Mouse (Mus musculus): ENCODE results near the gene Tesk1. TPM values are rescaled to one million over a fixed set of nuclear protein-coding genes. Genes with fewer than 3 reads are reported as not detected.

Tesk1 gene
- total RNA-seq (2015; ENCODE audit: low replicate concordance) (0.84 and 2.5 TPM in 2 replicates), total RNA-seq (2017; ENCODE audit: low replicate concordance) (0.23 and 0.77 TPM in 2 replicates)

DNA sequence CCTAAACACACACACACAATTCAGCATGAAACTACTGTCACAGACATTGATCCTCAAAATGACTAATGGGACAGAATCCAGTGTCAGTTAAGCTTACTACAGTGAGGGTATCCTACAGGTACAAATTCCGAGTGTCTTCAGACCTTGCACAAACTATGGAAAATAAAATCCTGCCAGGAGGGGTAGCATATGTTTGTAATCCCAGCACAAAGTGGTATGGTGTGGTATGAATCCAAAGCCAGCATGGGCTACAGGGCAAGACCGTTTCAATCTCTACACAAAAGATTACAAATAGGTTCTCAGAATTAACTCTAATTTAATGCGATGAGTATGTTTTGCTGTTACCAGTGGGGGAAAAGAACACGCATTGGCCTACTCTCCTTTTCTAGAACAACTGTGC, at the start of gene Tesk1:
Gene Tesk1 (plus strand): TSS at position 301 of the 400 bp plus-strand sequence.
- ATAC-seq (replicated peaks; ENCODE audit: low FRiP score, poor library complexity, severe bottlenecking): no peak

GRCm38 (mm10) chr4:43394345-43394891, 47.3 kb upstream of the Tesk1 start:
- ATAC-seq (replicated peaks; ENCODE audit: low FRiP score, poor library complexity, severe bottlenecking): no peak

GRCm38 (mm10) chr4:43395147-43395546, 46.6 kb upstream of the Tesk1 start:
- no peak for ATAC-seq (replicated peaks; ENCODE audit: low FRiP score, poor library complexity, severe bottlenecking)

DNA sequence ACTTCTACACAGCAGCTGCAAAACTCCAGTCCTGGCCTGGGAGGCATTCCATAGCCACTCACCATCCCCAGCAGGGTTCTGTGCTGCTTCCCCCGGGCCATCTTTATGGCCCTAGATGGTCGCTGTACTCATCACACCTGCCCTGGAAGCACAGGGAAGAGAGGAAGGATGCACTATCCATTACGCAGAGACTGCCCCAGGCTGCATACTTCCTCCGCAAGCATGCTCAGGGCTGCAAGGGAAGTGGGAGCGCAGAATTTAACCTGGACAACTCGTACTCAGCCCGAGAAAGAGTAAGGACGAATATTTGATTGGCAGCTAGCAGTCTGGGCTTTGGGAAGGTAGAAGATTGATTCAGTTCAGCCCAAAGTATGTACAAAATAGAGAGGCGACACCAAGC, 45.9 kb upstream of the Tesk1 start:
- ATAC-seq (replicated peaks; ENCODE audit: low FRiP score, poor library complexity, severe bottlenecking): no peak

DNA sequence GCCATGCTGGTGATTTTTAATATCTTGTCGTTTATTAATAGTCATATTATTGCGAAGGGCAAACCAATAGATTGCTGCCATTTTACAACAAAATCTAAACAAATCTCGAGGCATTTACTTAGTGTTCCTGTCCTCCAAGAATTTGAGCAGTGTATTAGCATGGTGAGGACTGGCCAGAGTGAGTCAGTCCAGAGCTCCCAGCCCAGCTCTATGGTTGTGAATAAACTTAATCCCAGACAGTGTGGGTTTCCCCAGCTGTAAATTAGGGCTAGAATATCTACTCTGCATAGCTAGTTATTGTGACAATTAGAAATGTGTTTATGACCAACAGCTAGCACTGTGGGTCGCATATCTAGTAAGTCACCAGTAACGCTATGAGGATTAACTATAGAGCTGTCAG, 45.4 kb upstream of the Tesk1 start:
- ATAC-seq (replicated peaks; ENCODE audit: low FRiP score, poor library complexity, severe bottlenecking): no peak

DNA sequence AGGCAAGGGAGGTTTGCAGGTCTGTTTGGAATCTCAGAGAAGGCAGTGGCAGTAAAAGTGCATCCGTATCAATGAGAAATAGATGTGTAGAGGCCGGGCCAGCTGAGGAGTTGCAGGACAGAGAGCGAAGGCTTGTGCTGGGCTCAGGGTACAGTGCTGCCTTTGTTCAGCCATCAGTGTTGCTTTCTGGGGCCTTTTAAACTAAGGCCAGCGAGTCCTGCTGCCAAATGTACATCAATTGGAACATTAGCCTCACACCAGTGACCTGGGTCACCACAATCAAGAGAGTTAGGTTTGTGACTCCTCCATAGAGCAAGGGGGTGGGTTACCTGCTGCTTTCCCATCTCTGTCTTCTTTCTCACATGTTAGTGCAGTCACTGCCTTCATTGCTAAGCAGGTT, 43.7 kb upstream of the Tesk1 start:
- ATAC-seq (replicated peaks; ENCODE audit: low FRiP score, poor library complexity, severe bottlenecking): no peak

DNA sequence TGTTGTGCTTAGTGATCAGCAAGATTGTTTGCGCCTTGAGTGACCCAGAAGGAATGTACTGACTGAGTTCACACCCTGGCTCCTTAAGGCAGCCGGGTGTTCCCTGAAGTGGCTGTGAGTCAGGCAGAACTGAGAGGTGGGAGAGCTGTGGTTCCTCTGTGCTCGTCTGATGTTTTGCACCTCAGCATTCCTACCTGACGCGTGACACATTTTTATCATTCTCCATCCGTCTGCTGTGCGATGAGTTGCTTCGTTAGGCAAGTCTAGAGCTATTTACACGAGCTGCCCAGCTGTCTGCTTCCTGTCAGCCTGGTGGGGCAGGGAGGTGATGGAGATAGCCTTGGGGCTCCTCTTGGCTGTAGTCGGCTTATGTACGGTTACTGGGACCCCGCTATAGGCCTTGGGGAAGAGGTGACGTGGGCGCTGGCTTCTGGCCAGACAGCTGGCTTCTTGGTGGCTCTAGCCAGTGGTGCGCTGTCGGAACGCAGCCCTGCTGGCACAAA, 42.9 kb upstream of the Tesk1 start:
- ATAC-seq (replicated peaks; ENCODE audit: low FRiP score, poor library complexity, severe bottlenecking): no peak

DNA sequence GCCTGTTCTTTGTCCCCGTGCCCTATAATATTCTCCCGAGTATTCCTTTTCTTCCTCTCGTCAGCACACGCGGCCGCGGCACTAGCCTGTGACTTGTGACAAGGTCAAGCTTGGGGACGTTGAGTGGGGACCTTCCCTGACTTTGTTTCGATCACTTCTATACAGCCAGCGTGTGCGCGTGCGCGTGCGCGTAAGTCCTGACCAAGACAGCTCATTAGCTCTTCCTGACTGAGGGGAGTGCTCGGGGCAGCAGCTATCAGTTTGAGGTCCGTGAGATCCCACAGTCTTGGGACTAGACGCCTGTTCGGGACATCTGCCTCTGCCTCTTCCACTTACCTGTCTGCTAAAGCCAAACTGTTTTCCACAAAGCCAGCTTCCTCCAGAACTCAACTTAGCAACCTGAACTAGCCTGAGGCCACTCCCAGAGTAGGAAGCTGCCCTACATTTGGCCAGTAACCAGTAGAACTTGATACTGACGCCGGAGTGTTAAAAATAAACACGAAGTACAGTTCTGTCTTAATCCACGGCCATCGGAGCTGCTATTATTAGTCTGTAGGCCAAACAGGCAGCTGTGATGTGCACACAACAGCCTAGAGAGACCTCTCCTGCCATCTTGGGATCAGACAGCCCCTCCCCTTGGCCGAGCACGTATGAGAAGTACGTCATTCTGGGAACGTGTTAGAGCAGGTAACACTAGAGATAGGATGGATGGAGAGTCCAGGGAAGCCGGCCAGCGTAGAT, 42.2 kb upstream of the Tesk1 start:
- ATAC-seq (replicated peaks; ENCODE audit: low FRiP score, poor library complexity, severe bottlenecking): no peak

DNA sequence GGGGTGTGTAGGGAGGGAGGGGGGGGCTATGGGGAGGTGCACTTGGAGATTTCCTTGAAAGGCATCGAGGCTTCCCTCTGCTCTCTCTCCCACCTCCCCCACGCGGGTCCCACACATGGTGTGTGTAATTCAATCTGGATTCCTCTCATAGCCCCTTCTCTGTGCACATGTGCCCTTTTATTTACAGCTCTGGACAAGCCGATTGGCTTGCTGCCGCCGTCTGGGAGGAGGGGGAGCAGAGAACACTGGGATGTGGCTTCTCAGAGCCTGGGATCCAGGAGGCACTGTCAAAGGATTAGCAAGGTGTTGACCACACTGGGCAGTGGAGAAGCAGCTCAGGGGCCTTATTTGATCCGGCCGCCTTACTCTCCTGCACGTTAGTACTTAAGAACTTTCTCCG, 40.8 kb upstream of the Tesk1 start:
- ATAC-seq (replicated peaks; ENCODE audit: low FRiP score, poor library complexity, severe bottlenecking): no peak

GRCm38 (mm10) chr4:43401486-43401885, 40.3 kb upstream of the Tesk1 start:
- no peak for ATAC-seq (replicated peaks; ENCODE audit: low FRiP score, poor library complexity, severe bottlenecking)

DNA sequence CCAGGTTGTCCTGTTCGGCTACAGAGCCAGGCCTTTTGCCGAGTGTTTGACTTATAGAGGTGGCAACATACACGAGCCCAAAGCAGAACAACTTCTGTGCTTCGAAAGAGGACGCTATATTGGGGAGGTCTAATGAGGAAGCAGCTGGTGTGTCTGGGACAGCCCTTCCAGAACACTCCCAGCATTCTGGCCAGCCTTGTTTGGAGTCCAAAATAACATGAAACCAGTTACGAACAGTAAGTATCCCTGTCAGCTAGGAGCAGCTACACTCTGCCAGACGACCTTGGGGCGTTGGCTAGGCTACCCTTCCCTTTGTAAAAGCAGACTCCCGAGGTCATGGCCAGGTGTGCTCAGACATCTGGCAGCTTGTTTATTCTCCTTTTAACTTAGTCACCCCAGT, 39.5 kb upstream of the Tesk1 start:
- no peak for ATAC-seq (replicated peaks; ENCODE audit: low FRiP score, poor library complexity, severe bottlenecking)

- ATAC-seq (replicated peaks; ENCODE audit: low FRiP score, poor library complexity, severe bottlenecking): no peak
These were observed 37.0 kb upstream of the Tesk1 start for GRCm38 (mm10) chr4:43404697-43405096.

DNA sequence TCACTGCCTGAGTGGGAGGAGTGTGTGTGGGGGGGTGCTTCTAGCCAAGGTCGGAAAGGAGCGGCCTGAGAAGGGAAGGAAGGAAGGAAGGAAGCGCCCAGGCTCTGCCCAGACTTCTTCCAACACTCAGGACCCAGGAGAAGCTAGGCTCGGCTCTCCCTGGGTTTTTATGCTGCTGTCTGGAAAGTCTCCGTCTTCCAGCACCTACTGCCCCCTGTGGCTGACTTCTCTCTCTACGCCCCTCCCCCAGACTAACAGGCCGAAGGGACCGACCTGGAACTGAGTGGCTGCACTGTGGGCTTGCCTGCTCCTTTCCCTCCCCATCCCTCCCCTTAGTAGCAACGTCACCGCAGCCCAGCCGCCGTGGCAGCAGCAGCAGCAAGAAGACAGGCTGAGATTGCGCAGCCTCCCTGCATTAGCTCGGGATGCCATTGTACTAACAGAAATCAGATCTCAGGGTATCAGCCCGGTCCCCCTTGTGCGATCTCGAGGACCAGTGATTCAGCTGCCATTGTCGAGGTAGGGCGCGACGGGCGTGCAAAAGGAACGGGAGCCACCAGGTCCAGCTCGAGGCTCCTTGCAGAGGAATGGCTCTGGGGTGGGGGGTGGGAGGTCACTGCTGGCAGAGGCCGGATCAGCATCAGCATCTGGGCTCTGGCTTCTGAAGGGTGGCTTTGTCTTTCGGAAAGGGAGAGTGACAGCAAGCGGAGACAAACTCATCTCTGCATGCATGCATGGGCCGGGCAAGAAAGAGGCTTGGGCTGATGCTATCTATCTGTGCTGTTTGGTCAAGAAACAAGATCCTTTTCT, 35.4 kb upstream of the Tesk1 start:
- no peak for ATAC-seq (replicated peaks; ENCODE audit: low FRiP score, poor library complexity, severe bottlenecking)

- ATAC-seq (replicated peaks; ENCODE audit: low FRiP score, poor library complexity, severe bottlenecking): no peak
These were observed 34.4 kb upstream of the Tesk1 start for GRCm38 (mm10) chr4:43407071-43407920.

GRCm38 (mm10) chr4:43414761-43415160, 27.0 kb upstream of the Tesk1 start:
- ATAC-seq (replicated peaks; ENCODE audit: low FRiP score, poor library complexity, severe bottlenecking): no peak; the same call in 1 of the 2 replicates

GRCm38 (mm10) chr4:43415221-43416070, 26.3 kb upstream of the Tesk1 start:
- no peak for ATAC-seq (replicated peaks; ENCODE audit: low FRiP score, poor library complexity, severe bottlenecking)

- no peak for ATAC-seq (replicated peaks; ENCODE audit: low FRiP score, poor library complexity, severe bottlenecking)
These were observed 25.7 kb upstream of the Tesk1 start for GRCm38 (mm10) chr4:43416071-43416490.

DNA sequence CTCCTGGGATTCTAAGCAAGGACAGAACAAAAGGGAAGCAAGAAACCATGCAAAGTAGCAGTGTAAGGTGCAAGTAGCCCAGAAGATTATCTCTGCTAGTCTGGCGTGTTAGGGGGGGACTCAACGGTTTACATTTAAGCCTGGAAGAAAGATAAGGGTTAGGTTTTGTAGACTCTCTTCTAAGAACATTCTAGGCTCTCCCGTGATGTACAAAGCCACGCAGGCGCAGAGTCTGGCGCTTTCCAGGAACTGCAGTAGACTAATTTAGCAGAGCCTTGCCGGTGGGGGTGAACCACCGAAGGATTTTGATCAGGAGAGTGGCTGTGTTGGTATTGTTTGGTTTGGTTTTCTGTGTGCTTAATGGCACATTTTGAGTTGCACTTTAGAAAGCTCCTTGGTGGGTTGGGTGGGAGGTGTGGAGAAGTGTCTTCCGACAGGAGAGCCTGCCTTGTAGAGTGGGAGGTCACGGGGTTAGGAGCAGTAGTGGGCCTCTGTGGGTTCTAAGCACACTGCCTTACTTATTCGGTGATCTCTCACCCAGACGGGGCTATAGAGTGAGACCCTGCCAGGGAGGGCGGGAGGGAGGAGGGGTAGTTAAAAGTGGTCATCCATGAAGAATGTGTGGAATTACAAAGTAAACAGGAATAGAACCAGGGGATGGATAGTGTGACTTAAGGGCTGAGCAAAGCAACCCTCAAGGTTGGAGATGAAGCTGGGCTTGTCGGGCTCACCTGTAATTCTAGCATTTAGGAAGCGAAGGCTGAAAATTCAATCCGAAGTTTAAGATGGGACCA, 24.3 kb upstream of the Tesk1 start:
- ATAC-seq (replicated peaks; ENCODE audit: low FRiP score, poor library complexity, severe bottlenecking): no peak
